Mouse (Mus musculus): ENCODE measurements around the gene Ambra1.

- TF ChIP-seq MYOD1 (IDR thresholded peaks at IDR 0.05; ENCODE audit: control insufficient read depth, insufficient read length, low read depth) (no peak), CTCF (IDR thresholded peaks at IDR 0.05; ENCODE audit: control insufficient read depth, insufficient read depth, insufficient read length) (no peak), USF1 (IDR thresholded peaks at IDR 0.05; ENCODE audit: low read depth) (no peak)
Observed at GRCm38 (mm10) chr2:91967962-91968361, 238.0 kb downstream of the Ambra1 start.

All from C2C12 (cell line).